Mouse (Mus musculus) limb, embryonic 15.5 days (tissue): ENCODE results near the gene Slc11a2. TPM values are rescaled to one million over a fixed set of nuclear protein-coding genes. Genes with fewer than 3 reads are reported as not detected.

Source experiments
- polyA plus RNA-seq: library from polyadenylated mRNA; unstranded; fragments of >200 nt; fragmentation: Nextera tagmentation; extraction: Ambion mirVana; gene quantifications from 2 replicates; pipeline ENCODE4 v1.2.1, GENCODE M21; 2015

The Slc11a2 gene
- polyA plus RNA-seq, 1 experiment from 2014 or later = 21.6 TPM

Other genes with a start within 250 kb of the Slc11a2 start
- gene Atf1, start 197.3 kb downstream of the Slc11a2 start, polyA plus RNA-seq = 38.0 and 45.8 TPM in 2 replicates
- not detected in 2 replicates for gene Tmprss12, start 144.2 kb downstream of the Slc11a2 start, polyA plus RNA-seq
- gene Mettl7a1, start 120.9 kb downstream of the Slc11a2 start, polyA plus RNA-seq = 4.8 and 6.3 TPM in 2 replicates
- gene Mettl7a3, start 90.1 kb downstream of the Slc11a2 start, polyA plus RNA-seq = 0.35 and 0.71 TPM in 2 replicates
- not detected in 2 replicates for gene Methig1, start 71.9 kb downstream of the Slc11a2 start, polyA plus RNA-seq
- not detected in 2 replicates for gene Mettl7a2, start 71.9 kb downstream of the Slc11a2 start, polyA plus RNA-seq
- not detected in 2 replicates for gene Higd1c, start 60.5 kb downstream of the Slc11a2 start, polyA plus RNA-seq
- 0.06 TPM in 1 of 2 replicates, not detected in the other for gene Gm5475, start 2.9 kb downstream of the Slc11a2 start, polyA plus RNA-seq
- 29.6 and 30.5 TPM in 2 replicates for gene Letmd1, start 44.0 kb upstream of the Slc11a2 start, polyA plus RNA-seq
- 13.6 and 15.9 TPM in 2 replicates for gene Csrnp2, start 70.4 kb upstream of the Slc11a2 start, polyA plus RNA-seq
- 24.9 and 25.4 TPM in 2 replicates for gene Tfcp2, start 126.9 kb upstream of the Slc11a2 start, polyA plus RNA-seq
- gene Pou6f1, start 174.9 kb upstream of the Slc11a2 start, polyA plus RNA-seq = 4.9 and 7.4 TPM in 2 replicates
- gene Dazap2, start 190.3 kb upstream of the Slc11a2 start, polyA plus RNA-seq = 166 and 185 TPM in 2 replicates
- gene Smagp, start 211.9 kb upstream of the Slc11a2 start, polyA plus RNA-seq = 34.8 and 36.6 TPM in 2 replicates
- gene Bin2, start 244.5 kb upstream of the Slc11a2 start, polyA plus RNA-seq = 4.8 and 4.9 TPM in 2 replicates